Mouse (Mus musculus): ENCODE data around the gene Sdc3.

Sdc3 gene

GRCm38 (mm10) chr4:130794771-130795170 is 2.4 kb downstream of the Sdc3 start:
- no peak for DNase-seq (ENCODE audit: low spot score)

- no peak for DNase-seq (ENCODE audit: low spot score)
Measured at GRCm38 (mm10) chr4:130795970-130796369, 3.6 kb downstream of the Sdc3 start.

DNA sequence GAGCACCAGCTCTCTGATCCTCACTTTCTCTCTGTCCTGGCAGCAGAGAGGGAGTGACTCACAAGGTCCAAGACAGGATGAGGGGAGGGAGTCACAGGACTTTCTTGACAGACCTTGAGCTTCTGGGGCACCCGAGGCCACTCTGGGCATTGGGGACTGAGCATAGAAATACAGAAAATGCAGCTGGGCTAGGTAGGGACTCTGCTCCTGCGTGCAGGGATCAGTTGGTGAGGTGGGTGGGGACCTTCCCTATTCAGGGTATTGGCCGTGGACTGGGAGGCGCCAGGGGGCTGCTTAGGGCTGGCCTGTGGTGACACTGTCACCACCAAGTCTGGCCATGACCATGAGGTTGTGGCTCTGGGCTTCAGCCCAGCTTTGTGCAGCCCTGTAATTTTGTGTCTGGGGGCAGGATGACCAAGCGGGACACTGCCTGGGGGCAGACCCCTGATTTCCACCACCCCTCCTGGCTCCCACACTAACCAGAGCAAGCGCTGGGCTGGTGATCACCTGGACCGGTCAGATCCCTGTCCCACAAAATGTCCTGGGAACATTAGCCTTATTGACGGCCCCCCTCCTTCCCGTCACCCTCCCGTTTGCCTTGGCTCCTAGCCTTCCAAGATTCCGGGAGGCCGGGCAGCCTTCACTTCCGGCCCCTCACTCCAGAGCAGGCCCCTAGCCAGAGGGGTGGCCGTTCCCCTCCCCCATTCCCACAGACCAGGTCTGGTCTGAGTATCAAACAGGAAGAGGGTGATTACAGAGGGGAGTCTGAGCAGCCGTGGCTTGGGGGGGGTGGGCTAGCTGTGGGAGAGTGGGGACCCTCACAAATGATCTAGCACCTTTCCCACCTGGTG is 5.1 kb downstream of the Sdc3 start:
- no peak for DNase-seq (ENCODE audit: low spot score)

- no peak for DNase-seq (ENCODE audit: low spot score)
Measured at GRCm38 (mm10) chr4:130798416-130798815, 6.1 kb downstream of the Sdc3 start.

GRCm38 (mm10) chr4:130799118-130799517 is 6.8 kb downstream of the Sdc3 start:
- DNase-seq (ENCODE audit: low spot score): no peak

DNA sequence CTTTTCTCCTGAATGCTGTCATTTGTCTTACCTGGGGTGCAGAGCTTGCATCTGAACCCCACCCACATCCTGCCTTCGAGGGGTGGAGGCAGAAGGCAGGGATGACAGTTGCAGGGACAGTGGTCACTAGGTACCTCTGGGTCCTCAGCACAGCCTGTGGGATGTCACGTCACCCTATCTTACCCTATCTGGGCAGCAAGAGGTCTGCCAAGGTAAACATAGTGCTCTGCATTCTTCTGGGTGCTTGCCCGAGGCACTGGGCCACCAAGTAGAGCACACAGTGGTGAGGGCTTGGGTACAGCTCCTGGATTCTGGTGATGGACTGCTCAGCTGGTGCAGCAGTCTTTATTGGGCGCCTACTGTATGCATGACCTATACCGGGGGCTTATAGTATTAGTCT is 7.2 kb downstream of the Sdc3 start:
- no peak for DNase-seq (ENCODE audit: low spot score)

DNA sequence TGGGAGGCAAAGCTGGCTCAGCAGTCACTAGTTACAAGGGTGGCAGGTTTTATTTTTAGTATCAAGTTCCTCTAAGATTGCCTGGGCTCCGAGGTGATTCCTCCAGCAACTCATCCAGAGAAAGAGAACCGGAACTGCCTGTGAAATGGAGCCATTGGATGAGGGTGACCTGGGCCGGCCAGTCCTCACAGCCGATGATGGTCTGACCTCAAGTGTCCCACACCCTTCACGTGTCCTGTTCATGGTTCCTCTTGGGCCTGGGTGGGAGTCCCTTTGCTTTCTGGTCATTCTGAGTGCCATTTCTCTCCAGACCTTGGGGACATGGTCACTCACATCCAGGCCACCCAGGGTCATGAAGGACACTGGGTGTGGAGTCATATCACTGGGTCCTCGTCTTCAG is 7.8 kb downstream of the Sdc3 start:
- DNase-seq (ENCODE audit: low spot score): no peak

GRCm38 (mm10) chr4:130801198-130801597 is 8.9 kb downstream of the Sdc3 start:
- no peak for DNase-seq (ENCODE audit: low spot score)

DNA sequence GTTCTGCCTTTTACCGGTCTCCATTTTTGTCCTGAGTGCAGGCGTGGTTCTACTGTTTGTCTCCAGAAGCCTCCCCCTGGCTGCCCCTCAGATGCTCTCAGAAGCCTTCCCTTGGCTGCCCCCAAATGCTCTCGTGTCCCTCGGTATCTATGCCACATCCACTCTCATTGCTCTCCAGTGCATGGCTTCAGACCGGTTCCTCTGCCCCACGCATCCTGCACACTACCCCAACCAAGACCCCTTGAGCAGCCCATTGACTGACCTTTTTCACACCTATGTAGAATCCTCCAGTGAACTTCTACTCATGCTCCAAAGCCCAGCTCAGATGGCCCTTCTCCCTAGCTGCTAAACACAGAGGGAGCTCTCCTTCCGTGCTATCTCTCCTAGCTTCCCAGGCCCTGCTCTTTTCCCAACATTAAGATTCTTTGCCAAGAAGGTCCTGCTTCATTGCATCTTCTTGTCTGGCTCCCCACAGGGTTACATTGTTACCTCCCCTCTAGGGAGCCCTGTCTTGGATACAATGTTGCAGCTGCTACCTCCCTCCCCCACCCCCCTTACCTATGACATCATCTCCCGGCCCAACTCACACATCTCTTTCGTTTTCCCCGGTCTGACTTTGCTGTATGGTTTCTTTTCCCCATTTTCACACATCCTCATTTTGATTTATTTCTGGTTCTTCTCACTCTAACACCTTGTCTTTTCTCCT is 9.4 kb downstream of the Sdc3 start:
- DNase-seq (ENCODE audit: low spot score): no peak

- no peak for DNase-seq (ENCODE audit: low spot score)
Measured at GRCm38 (mm10) chr4:130803591-130803990, 11.3 kb downstream of the Sdc3 start.

- DNase-seq (ENCODE audit: low spot score): no peak
Measured at GRCm38 (mm10) chr4:130804292-130804691, 12.0 kb downstream of the Sdc3 start.

GRCm38 (mm10) chr4:130804771-130805361 is 12.5 kb downstream of the Sdc3 start:
- DNase-seq (ENCODE audit: low spot score): no peak

DNA sequence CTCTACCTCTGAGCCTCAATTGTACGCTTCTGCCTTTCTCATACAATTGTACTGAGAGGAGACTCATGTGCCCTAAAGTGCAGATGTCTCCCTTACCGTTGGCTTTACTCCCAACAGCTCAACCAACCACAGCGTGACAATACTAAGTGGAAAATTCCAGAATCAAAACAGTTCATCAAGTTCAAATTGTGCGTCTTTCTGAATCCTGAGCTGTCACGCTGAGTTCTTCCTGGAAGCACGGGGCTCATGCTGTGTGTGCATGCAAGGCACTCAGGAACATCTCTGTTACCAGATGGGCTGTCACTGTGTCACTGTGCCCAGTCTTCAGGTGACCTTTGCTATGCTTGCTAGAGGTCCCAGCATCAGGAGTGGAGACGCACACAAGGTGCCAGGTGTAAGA is 13.4 kb downstream of the Sdc3 start:
- DNase-seq (ENCODE audit: low spot score): no peak

DNA sequence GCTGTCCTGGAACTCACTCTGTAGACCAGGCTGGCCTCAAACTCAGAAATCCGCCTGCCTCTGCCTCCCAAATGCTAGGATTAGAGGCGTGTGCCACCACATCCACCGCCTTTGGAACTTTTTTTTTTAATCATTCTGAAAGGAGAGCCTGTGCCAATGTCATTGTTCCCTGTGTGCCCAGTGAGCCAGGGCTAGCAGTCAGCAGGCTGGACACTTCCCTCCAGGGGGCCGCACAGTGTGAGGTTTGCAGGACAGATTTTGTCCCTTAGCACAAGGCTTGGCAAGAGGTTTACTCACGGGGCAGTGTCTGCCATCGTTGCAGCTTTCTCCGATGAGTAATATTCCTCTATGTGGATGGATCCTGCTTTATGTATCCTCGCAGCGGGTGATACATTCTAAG is 14.4 kb downstream of the Sdc3 start:
- no peak for DNase-seq (ENCODE audit: low spot score)

- DNase-seq (ENCODE audit: low spot score): no peak
Measured at GRCm38 (mm10) chr4:130809784-130810183, 17.4 kb downstream of the Sdc3 start.

DNA sequence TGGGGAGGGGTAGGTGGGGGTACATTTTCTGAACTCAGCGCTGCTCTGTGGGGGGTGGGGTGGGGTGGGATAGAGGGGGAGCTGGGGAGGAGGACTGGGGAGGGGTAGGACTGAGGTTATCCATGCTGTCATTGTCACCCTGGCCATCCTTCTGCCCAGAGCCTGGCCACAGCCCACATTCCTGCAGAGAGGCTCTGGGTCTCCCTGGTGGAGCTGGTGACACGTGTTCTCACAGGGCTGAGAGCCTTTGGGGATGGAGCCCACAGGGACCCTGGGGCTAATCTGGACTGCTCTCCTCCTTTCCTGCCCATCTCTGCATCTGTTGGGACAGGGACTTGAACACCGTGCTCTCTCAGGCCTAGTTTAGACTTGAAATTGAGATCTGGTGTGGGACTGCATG is 18.5 kb downstream of the Sdc3 start:
- DNase-seq (ENCODE audit: low spot score): no peak

DNA sequence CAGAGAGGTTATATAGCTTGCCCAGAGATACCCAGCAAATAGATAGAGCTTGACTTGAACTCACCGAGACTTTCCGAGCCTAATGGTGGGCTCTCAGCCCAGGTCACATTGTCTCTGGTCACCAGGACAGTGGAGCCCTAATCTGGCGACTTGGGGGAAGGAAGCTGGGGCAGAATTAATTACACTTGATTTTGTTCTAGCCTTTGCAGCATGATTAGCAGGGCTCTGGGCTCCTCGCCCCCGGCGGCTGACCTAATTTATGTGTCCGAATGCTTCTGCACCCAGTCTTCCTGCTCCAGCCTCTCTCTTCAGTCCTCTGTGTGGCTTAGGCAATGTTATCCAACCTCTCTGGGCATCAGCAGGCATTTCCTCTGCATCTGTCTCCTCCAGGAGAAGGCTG is 19.0 kb downstream of the Sdc3 start:
- DNase-seq (ENCODE audit: low spot score): no peak

DNA sequence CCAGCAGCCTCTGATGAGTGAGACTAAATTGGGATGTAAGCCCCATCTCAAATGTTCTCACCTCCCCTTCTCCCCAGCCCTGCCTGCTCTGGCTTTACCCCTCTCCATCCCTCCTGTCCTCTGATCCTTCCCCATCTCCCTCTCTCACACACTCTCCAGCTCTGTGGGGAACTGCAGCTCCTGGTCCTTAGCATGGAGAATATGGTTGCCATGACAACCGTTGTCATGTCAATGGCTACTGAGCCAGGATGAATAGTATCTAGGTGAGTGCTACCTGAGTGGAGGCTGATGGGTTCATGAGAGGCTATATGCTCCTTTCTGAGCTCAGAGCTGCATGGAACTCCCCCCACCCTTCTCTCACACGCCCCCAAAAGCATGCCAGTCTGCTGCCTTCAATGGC is 21.6 kb downstream of the Sdc3 start:
- DNase-seq (ENCODE audit: low spot score): no peak

DNA sequence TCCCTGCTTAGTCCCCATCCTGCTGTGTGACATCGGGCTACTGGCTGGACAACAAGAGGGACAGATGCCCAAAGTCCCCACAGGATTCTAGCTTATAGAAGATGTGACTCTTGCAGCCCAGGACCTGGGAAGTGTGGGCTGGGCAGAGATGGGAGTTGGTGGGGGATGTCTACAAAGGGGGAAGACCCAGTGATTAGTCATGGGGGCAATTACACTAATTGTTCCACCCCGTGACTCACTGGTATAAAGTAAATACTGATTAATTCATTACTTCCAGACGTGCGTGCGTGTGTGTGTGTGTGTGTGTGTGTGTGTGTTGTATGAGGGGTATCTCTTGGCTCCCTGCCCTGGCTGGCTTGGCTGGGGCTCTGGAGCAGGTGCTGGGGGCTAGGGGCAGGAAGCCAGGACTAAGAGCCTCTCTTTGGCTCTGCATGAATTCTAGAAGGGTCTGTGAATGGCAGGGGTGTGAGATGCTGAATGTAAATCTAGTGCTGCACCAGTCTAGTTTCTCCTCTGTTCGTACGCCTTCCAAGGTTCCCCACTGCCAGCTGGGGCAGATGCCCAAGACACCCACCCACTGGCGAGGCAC is 22.5 kb downstream of the Sdc3 start:
- DNase-seq (ENCODE audit: low spot score): no peak

- no peak for DNase-seq (ENCODE audit: low spot score)
Measured at GRCm38 (mm10) chr4:130815860-130816259, 23.5 kb downstream of the Sdc3 start.

- DNase-seq (ENCODE audit: low spot score): no peak
Measured at GRCm38 (mm10) chr4:130819806-130820205, 27.5 kb downstream of the Sdc3 start.

DNA sequence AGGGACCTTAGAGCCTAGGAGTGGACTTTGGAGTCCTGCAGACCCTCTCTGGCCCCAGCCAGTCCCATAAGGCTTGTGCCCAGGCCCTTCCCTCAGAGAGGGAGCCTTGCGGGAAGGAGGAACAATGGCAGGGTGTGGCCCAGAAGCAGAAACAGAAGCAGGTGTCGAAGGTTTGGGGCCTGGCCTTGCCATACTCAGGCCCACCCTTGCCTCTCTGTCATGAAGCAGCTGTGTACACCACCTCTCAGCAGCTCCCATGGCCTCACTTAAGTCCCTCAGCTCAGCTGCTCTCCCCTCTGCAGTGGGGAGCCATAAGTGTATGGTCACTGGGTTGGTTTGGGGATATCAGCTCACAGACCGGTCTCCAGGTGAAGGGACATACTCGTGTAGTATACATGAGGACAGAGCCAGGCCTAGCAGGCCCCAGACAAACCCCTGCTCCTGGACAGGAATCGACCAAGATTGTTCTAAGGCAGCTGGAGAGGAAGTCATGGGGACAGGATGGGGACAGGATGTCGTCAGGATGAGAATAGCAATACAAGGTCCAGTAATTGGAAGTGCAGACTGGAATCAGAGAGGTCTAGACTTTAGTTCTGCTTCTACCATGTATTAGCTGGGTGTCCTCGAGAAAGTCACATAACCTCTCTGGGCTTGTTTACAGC is 28.4 kb downstream of the Sdc3 start:
- DNase-seq (ENCODE audit: low spot score): no peak
